Mouse (Mus musculus) mouse trophoblast stem cell (cell line): ENCODE measurements around the gene Nat10.

Experiments
- in situ Hi-C, 2 experiments: fragments of 300-500 bp; cut with MseI, MboI; formaldehyde crosslinking; loops; 2 replicates in 1 of 2; 3 replicates in 1 of 2; pipeline ENCODE4 v1.15.1; 2025

Nat10 gene

DNA sequence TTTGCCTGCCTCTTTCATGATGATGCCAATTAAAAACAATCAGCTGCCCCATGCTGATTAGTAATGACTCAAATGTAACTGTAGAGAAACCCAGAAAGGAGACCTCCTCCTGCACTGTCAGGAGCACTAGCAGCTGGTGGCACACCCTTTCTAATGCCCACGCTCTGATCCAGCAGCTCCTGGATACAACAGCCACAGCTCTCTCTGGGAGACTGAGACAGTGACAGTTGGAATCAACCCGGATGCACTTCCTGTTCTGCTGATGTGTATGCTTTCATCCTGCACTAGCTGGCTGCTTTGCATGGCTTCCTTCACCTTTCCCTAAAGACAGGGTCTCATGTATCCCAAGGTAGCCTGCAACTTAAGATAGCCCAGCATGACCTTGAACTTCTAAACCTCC lies 15.0 kb downstream of the Nat10 start:
- in situ Hi-C loops, result loop anchor here (10.0 to 25.0 kb wide), 2 partner anchors 119 to 241 kb away; no protein-coding TSS in a partner anchor

DNA sequence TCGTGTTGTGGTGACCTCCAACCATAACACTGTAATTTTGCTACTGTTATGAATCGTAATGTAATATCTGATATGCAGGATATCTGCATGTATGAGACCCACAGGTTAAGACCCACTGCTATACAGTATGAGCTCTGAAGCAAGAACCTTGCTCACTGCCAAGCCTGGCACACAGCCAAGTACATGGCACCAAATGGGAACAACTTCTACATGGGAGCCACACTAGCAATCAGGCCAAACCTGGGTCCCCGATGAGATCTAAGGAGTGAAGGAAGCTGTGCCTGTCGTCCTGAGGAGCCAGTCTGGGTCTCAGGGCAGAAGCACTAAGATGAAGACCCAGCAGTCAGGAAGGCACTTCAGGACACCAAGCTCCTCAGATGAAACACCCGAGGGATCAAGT lies 15.6 kb downstream of the Nat10 start:
- in situ Hi-C loops, result loop anchor here (10.0 to 25.0 kb wide), 2 partner anchors 119 to 242 kb away; no protein-coding TSS in a partner anchor

DNA sequence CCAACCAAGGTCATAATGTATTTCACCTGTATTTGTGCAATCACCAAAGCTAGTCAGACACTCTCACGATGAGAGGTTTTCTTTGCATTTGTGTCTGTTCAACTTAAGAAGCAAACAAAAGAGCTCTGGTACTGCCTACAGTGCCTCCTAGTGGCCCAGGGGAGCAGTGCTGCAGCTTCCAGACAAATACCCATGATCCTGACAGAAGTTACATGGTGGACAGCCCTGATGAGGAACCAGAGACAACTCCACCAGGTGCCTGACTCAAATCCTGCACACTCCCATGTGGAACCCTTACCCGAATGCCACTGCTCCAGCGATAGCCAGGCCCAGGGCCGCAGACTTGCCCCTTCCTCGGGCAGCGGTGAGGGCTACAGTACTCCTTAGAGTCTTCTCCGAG lies 17.1 kb downstream of the Nat10 start:
- in situ Hi-C loops, result loop anchor here (5.0 to 25.0 kb wide), 3 partner anchors 121 to 243 kb away; no protein-coding TSS in a partner anchor

DNA sequence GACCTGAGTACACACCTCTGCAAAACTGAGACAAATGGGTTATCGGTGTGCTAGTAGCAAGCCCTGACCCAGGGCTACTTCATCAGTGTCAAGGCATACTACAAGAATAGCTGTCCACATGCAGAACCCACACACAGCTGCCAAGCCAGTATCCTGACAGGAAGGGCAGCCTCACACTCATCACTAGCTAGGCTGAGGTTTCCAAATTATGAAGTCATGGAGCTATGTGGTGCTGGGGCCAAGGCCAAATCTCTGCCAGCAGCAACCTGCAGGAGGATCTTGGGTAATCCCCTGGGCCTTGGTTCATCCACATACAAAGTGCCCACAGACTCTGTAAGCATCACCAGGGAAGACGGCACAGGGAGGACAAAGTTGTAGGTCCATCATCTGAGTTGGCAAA lies 17.5 kb downstream of the Nat10 start:
- in situ Hi-C loops, result loop anchor here (5.0 to 25.0 kb wide), 3 partner anchors 121 to 244 kb away; no protein-coding TSS in a partner anchor

DNA sequence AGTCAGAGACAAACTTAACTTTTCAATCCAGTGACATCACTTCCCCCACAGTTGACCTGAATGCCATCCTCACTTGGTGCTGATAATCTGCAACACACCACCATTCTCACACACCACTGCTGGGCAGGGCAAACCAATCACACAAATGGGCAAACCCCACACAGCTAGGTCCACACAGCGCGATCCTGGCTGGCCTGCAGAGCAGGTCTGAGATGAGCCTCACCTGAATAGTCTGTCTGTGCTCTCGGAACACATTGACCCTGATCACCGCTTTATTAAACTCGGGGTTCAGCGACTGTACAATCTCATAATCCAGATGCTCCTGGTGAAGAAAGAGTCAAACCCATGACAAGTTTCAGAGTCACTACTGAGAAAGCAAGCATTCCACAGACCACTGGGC lies 18.2 kb downstream of the Nat10 start:
- in situ Hi-C loops, result loop anchor here (5.0 to 25.0 kb wide), 3 partner anchors 122 to 244 kb away; no protein-coding TSS in a partner anchor

DNA sequence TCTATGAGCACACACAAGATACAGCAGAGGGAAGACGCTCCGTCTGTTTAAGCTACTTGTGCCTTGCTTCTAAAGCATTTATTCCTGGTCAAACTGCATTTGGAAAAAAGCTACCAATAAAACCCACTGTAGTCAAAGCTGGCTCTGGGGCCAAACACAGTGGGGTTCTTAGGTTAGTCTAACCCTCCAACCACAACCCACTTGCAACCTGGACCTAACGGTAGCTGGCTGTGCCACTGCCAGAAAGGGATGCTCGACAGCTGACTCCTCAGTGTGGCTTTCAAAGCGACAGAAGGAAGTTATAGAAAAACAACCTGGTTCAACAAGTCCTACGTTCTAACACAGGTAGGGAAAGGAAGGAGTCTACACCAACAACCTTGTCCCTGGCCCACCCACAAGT lies 29.6 kb downstream of the Nat10 start:
- in situ Hi-C loops, result loop anchor here (25.0 kb wide), 1 partner anchor 256 kb away; no protein-coding TSS in a partner anchor

DNA sequence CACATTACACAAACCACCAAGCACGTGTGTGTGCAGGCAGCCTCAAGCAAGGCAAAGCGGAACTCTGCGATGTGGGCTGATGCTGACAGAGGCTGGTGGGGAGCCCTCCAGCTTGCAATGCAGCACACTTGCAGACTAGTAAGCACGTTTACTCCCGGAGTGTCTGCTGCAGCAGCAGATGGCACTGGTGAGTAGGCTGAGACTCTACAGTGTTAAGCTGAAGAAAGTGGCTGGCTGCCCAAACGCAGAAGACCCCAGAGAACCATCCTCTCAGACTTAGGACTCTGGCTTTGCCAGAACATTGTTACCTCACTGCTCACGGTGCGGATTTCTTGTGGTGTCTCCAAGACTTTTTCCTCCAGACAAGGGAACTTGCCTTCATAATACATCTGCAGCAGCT lies 30.1 kb downstream of the Nat10 start:
- in situ Hi-C loops, result loop anchor here (25.0 kb wide), 1 partner anchor 256 kb away; no protein-coding TSS in a partner anchor

DNA sequence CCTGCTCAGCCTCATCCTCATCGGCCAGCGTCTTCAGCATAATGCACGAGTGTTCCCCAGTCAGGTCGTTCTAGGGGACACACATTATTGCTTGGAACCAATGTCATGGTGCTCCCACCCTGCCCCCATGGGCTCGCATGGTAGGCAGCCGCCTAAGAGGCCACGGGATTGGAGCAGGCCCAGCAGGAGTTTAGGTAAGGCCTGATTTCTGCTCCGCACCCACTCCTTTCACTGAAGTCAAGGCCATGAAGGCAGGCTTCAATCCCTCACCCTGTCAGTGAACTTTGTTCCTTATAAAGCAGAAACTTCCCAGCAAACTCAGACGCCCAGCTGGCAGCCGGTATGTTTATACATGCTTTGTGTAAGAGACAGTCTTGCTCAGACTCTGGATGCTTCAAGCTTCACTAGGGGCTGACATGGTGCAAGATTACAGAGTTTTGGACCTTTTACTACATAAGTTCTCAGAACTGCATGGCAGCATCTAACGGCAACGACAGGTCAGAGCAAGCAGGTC lies 33.0 kb downstream of the Nat10 start:
- in situ Hi-C loops, result loop anchor here (25.0 kb wide), 1 partner anchor 259 kb away; no protein-coding TSS in a partner anchor

DNA sequence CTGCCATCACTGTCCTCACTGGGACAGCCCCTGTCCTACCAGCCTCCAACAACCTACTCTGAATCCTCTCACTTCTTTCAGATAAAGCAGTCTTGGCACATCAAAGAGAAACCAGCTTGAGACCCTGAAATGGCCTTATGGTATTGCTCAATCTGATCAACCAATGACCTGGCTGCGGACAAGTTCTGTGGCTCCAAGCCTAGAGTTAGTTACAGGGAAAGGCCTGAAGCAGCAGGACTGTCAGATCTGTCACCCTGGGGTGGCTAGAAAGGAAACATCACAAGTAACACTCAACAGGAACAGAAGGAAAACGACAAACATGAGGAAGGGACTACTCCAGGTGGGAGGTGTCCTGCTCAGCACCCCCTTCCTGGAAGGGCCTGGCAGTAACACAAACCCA lies 36.5 kb downstream of the Nat10 start:
- in situ Hi-C loops, result loop anchor here (25.0 kb wide), 1 partner anchor 262 kb away; no protein-coding TSS in a partner anchor

DNA sequence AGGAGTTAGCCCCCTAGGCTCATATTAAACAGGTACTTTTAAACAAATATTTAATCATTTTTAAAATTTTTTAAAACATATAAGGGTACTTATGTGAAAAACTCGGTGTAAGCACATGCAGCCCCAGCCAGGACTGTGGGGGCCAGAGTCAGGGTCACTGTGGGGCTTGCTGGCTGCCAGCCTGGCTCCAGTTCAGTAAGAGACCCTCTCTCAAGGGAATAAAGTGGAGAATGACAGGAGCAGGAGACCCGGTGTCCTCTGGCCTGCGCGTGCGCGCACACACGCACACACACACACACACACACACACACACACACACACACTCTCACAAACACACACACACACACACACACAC lies 41.8 kb downstream of the Nat10 start:
- in situ Hi-C loops, result loop anchor here (5.0 to 25.0 kb wide), 2 partner anchors 157 to 257 kb away; no protein-coding TSS in a partner anchor

DNA sequence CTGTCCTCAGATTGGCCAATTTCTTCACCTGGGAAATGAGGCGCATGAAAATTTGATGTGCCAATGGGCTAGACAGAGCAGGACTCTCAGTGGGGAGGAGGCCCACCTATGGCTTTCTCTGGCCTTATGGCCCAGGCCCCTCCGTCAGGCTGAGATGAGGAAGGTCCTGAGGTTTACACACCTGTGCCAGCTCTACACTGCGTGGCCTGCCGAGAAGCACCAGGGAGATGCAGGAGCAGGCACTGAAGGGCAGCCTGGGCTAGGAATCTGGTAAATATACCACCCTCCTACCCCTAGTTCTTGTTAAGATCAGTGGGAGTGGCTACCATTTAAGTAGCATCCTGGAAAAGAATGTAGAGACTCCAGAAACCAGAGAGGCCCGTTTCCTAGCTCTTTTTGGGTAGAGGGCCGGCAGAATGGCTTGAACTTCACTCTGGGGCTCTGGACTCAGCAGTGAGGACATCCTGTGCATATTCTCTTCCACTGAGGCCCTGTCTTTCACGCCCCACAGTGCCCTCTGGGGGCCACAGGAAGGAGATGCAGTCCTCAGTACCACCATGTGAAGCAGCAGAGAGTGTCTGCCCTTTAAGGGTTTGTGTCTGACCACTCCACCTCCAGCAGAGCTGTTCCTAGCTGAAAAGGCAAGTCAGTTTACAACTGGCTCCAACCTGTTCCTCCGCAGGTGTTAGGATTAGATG lies 42.3 kb downstream of the Nat10 start:
- in situ Hi-C loops, result loop anchor here (5.0 to 25.0 kb wide), 2 partner anchors 156 to 256 kb away; no protein-coding TSS in a partner anchor

DNA sequence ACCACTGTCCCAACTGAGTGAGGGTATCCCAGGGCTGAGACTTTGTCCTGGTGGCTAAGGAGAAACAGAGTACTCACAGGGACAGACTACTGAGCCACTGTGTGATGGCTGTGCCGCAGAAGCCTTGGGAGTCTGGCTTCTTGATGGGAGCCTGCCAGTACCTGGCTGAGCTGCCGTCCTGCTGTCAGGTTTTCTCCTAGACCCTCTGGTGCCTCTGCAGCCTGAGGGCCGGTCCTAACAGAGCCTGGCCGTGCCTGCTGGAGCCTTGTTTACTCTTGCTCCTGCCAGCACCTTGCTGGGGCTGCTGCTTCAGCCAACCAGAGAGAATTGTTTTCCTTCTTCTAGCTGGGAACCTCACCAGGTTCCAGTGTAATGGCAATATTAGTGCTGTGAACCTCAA lies 46.7 kb downstream of the Nat10 start:
- in situ Hi-C loops, result loop anchor here (25.0 kb wide), 1 partner anchor 252 kb away; no protein-coding TSS in a partner anchor

DNA sequence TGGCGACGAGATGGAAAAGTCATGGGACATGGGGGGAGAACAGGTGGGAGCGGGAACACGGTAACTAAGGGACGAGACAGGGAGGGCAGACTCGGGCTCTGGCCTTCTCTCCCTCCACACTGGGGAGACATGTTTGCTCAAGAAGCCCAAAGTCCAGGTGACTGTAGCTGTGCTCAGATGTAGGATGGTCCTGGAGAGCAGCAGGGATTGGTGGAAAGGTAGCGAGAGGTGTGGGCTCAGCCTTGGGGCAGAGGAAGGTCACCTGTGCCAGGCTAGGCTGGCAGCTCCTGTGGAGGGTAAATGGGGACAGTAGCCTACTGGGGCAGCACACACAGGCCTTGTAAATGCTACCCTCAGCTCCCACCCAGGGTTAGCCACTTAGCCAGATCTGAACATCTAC lies 47.2 kb downstream of the Nat10 start:
- in situ Hi-C loops, result loop anchor here (25.0 kb wide), 1 partner anchor 252 kb away; no protein-coding TSS in a partner anchor

DNA sequence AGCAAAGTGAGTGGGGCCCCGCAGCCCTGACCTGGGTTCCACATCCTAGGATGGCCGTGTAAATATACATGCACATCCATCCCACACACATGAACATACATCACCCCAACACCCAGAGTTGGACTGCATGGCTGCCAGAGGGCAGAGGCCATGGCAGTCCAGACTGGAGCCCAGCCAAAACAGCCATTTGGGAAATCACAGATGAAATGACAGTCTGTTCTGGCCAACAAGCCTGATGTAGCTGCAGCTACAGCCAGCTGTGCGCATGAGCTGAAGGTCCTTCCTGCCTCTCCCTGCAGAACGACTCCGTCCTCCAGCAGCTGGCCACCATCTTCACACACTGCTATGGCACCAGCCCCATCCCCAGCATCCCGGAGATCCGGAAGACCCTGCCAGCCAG lies 50.2 kb downstream of the Nat10 start:
- in situ Hi-C loops, result loop anchor here (25.0 kb wide), 1 partner anchor 249 kb away; no protein-coding TSS in a partner anchor

DNA sequence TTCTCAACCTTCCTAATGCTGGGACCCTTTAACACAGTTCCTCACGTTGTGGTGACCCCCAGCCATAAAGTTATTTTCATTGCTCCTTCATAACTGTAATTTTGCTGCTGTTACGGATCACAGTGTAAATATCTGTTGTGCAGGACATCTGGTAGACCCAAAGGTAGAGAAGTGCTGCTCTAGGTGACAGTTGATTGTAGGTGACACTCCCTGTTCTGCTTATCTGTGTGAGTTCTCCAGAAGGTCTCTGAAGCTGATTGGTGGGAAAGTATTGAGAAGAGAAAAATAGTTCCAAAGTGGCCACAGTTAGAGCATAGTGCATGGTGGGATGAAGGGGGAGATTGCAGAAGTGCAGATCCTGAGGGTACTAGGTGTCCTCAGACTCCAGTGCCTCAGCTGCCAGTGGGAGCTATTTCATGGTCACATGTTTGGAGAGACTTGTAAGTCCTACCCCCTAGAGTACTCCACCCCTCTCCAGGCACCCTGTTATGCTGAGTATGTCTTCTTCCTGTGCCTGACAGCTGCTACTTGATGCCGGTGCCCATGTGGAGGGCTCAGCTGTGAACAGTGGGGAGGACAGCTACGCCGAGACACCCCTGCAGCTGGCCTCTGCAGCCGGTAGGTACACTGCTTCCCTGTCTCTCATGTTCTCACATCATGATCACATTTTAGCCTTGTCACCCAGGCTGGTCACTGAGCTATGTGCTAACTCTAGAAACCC lies 53.9 kb downstream of the Nat10 start:
- in situ Hi-C loops, result loop anchor here (25.0 kb wide), 1 partner anchor 245 kb away; no protein-coding TSS in a partner anchor

DNA sequence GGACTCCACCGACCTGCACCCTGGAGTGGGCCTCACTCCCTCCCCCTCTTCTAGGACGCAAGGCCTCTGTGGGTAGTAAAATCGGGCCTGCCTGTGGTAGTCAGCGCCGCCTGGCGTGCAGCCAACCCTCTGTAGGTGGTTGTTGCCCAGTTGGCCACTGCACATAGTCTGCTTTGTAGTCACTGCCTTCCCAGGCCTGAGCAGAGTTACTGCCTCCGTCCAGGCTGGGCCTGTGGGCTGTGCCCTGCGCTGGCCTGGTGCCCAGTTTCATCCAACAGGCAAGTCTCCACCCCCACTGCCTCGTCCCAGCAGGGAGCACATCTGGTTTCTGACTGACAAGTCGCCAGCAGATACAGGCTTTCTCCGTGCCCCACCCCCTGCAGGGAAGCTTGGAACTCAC lies 54.8 kb downstream of the Nat10 start:
- in situ Hi-C loops, result loop anchor here (25.0 kb wide), 1 partner anchor 244 kb away; no protein-coding TSS in a partner anchor

DNA sequence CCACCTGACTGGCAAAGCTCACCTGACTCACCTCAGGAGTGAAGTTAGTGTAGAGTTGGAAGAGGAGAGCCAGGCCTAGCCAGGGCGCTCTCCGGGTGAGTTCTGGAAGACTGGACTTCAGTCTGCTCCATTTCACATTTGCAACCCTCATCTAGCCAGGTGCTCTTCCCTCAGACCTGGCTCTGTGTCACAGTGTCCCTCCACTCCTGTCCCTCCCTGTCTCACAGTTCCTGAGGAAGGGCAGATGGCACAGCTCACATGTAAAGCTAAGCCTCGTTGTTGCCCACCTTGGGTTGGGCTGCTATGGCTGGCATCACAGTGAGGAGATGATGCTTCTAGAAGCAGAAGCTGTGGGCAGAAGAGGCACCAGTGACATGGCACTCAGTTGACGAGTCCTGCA lies 55.2 kb downstream of the Nat10 start:
- in situ Hi-C loops, result loop anchor here (25.0 kb wide), 1 partner anchor 244 kb away; no protein-coding TSS in a partner anchor

DNA sequence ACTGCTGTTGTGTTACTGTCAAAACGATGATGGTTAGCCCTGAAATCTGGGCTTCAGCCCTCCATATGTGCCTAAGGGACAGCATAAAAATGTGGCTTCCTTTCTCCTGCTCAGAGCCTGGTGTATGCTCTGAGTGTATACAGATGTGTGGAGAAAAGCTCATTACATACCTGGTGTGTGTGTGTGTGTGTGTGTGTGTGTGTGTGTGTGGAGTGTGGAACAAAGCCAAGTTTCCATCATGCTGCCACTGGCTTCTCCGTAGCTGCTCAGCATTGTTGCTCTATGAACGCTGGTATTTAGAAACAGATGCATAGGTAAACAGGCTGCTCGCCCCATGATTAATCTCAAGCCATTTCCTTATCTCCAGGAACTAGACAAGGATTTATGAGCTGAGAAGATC lies 57.2 kb downstream of the Nat10 start:
- in situ Hi-C loops, result loop anchor here (25.0 kb wide), 1 partner anchor 242 kb away; no protein-coding TSS in a partner anchor

DNA sequence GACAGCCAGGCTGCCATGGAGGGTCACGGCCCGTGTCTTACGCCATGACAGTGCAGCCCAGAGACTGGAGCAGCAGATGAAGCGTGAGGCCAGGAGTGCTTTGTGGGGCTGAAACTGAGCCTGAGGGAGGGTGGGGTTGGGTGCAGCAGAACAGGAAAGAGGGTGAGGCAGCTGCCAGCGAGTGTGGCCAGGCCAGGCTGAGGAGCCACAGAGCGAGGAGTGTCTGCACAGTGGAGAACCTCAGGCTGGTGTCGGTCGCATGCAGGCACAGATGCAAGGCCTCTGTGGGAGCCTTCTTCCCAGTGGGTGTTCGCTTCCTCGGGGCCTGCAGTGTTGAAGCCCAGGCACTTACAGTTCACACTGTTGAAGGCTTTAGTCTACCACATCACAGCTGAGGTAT lies 57.7 kb downstream of the Nat10 start:
- in situ Hi-C loops, result loop anchor here (25.0 kb wide), 1 partner anchor 241 kb away; no protein-coding TSS in a partner anchor

DNA sequence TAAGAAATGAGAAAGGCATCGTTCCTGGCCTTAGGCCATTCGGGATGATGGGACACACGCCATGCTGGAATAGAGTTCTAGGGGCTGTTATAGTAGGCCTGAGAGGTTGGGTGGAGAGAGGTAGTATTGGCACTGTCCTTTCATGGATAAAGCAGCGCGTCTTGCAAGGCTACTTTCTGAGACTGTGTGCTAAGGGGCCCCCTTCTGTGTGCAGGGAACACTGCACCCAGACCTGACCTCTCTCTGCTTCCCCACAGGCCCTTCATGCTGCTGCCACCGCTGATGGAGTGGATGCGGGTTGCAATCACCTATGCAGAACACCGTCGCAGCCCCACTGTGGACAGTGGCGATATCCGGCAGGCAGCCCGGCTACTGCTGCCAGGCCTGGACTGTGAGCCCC lies 60.6 kb downstream of the Nat10 start:
- in situ Hi-C loops, result loop anchor here (25.0 kb wide), 1 partner anchor 238 kb away; no protein-coding TSS in a partner anchor

DNA sequence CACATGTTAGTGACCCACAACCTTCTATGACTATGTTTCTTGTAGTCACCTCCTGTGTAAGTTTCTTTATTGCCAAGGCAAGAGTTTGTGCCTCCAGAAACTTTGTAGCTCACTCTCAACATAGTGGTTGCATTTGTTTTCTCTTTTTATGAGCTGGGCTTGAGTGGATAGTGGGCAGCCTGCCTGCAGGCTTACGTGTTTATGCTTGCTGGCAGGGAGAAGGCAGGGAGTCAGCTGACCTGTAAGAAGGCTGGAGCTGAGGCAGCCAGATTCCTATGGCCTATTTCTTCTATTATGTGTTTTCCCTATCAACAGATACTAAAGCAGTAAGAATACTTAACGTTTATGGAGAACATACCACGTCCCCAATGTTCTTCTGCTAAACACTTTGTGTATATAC lies 64.9 kb downstream of the Nat10 start:
- in situ Hi-C loops, result no loop called here
